ENCODE assay signal across 8 mouse cellular contexts in the genomic region with DNA sequence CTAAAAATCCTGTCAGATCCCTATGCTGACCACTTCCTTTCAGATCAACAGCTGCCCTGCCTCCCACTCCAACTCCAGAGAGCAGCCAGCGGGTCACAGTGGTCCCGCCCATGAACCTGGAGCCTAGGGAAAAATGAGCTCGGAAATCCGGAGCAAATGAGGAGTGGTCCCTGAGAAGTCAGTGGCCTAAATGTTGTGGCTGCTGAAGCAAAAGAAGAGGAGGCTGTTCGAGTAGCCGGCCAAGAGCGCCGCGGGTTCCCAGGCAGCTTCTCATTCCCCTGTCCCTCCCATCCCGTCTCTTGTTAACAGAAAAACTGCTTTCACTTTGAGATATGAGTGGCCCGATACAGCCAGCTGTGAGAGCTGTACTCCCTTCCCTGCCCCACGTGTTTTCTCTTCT. TPM values are rescaled to one million over a fixed set of nuclear protein-coding genes. Genes with fewer than 3 reads are reported as not detected.
DNase-seq lines count a peak whose midpoint lies in the region; ATAC-seq and TF ChIP-seq lines count a peak whose summit lies in the region.
"Not testable (repeated sequence)": the region's sequence is repeated elsewhere in the genome, so short reads cannot be mapped to it uniquely, and the experiment has no call there.

No protein-coding gene starts in this region.

- not testable (repeated sequence) for H3K27me3 ChIP-seq in CH12.LX (replicated peaks); embryonic facial prominence, embryonic 14.5 days (replicated peaks; ENCODE audit: control insufficient read depth, insufficient read depth, low read length); heart, embryonic 12.5 days (replicated peaks); kidney, embryonic 15.5 days; liver, embryonic 12.5 days (replicated peaks); lung, embryonic 14.5 days (ENCODE audit: insufficient read depth, low read length); spleen, adult 2 months (ENCODE audit: control insufficient read depth, insufficient read depth, low read length)

- not testable (repeated sequence) for DNase-seq in CH12.LX (ENCODE audit: extremely low read depth); embryonic facial prominence, embryonic 14.5 days (ENCODE audit: low spot score); lung, embryonic 14.5 days; spleen, adult 2 months (ENCODE audit: low read depth in 1 of 2, low spot score in 2 of 2)
- peak; percentile 14 for DNase-seq in heart, postnatal 25 days (ENCODE audit: low spot score)

- H3K4me1 ChIP-seq in CH12.LX (ENCODE audit: control insufficient read depth in 1 of 2, insufficient read depth in 2 of 2); embryonic facial prominence, embryonic 14.5 days (ENCODE audit: control insufficient read depth, insufficient read depth, low read length); spleen, adult 2 months (ENCODE audit: control insufficient read depth, insufficient read depth, insufficient read length): not testable (repeated sequence)
- peaks cover 14% of the 10 kb centered on the region for H3K4me1 ChIP-seq in heart, embryonic 12.5 days (replicated peaks)
- H3K4me1 ChIP-seq in kidney, embryonic 15.5 days, result peaks cover 19% of the 10 kb centered on the region
- H3K4me1 ChIP-seq in liver, embryonic 12.5 days, result peaks cover 11% of the 10 kb centered on the region
- peaks cover 13% of the 10 kb centered on the region; the same call in 1 of the 2 replicates for H3K4me1 ChIP-seq in lung, embryonic 14.5 days (ENCODE audit: insufficient read depth)

- H3K4me2 ChIP-seq in CH12.LX (ENCODE audit: insufficient read depth, low read depth, poor library complexity, severe bottlenecking), result peak overlapping the region; percentile 56; the same call in 1 of the 2 replicates
- 0 out of 2 replicates have a peak overlapping the region, but pooled peaks have one; percentile 24 for H3K4me2 ChIP-seq in embryonic facial prominence, embryonic 14.5 days (ENCODE audit: low read depth, low read length)
- peak overlapping the region; percentile 44; the same call in 1 of the 2 replicates for H3K4me2 ChIP-seq in heart, embryonic 12.5 days
- H3K4me2 ChIP-seq in kidney, embryonic 15.5 days, result peak overlapping the region; percentile 44
- peak overlapping the region; percentile 48 for H3K4me2 ChIP-seq in liver, embryonic 12.5 days
- H3K4me2 ChIP-seq in lung, embryonic 14.5 days, result peak overlapping the region; percentile 33; the same call in 1 of the 2 replicates

- not testable (repeated sequence) for ATAC-seq in embryonic facial prominence, embryonic 14.5 days (ENCODE audit: low read depth); heart, embryonic 12.5 days (ENCODE audit: insufficient number of reproducible peaks, low FRiP score); kidney, embryonic 15.5 days (replicated peaks; ENCODE audit: low FRiP score); liver, embryonic 12.5 days; lung, embryonic 14.5 days (ENCODE audit: insufficient read depth)

- in situ Hi-C loops in CH12.LX (cut with MboI; ENCODE audit: low pct_ligation_motif_present, low pct_unique_long_range_greater_than_20kb, low sequenced_read_pairs), result not testable (repeated sequence)

- H3K79me2 ChIP-seq in CH12.LX (replicated peaks; ENCODE audit: control insufficient read depth, extremely low read depth, insufficient read depth, poor library complexity, severe bottlenecking), result not testable (repeated sequence)

- H3K27ac ChIP-seq in CH12.LX (ENCODE audit: insufficient read depth, low read depth); embryonic facial prominence, embryonic 14.5 days (replicated peaks; ENCODE audit: low read depth, low read length); heart, embryonic 12.5 days (ENCODE audit: poor library complexity, severe bottlenecking); liver, embryonic 12.5 days; lung, embryonic 14.5 days (ENCODE audit: low read depth): not testable (repeated sequence)
- H3K27ac ChIP-seq in kidney, embryonic 15.5 days, result 0 out of 2 replicates have a peak overlapping the region, but pooled peaks have one; percentile 75
- peak overlapping the region; percentile 46; the same call in 1 of the 2 replicates for H3K27ac ChIP-seq in spleen, adult 2 months (ENCODE audit: insufficient read depth, low read length)

- TF ChIP-seq POLR2A in CH12.LX (IDR thresholded peaks at IDR 0.05; ENCODE audit: low read depth, low read length); spleen, adult 2 months (IDR thresholded peaks at IDR 0.05; ENCODE audit: low read depth, low read length): not testable (repeated sequence)

- dilution Hi-C loops in CH12.LX (cut with MboI; ENCODE audit: extremely low pct_ligation_motif_present, extremely low pct_unique_long_range_greater_than_20kb, low sequenced_read_pairs), result not testable (repeated sequence)

- 30% methylated on average over 5 of the region's 12 CpGs for WGBS in embryonic facial prominence, embryonic 14.5 days
- 9% methylated on average over 11 of the region's 12 CpGs for WGBS in heart, embryonic 12.5 days
- WGBS in kidney, embryonic 15.5 days, result 7% methylated on average over 11 of the region's 12 CpGs
- WGBS in liver, embryonic 12.5 days (ENCODE audit: insufficient replicate concordance), result 22% methylated on average over 11 of the region's 12 CpGs
- WGBS in lung, embryonic 14.5 days, result 2% methylated on average over 10 of the region's 12 CpGs
- 16% methylated on average over 11 of the region's 12 CpGs for WGBS in spleen, adult 2 months

- not testable (repeated sequence) for H3K9me3 ChIP-seq in CH12.LX (replicated peaks; ENCODE audit: low read length); embryonic facial prominence, embryonic 14.5 days (ENCODE audit: control insufficient read depth, low read length); heart, embryonic 12.5 days (replicated peaks); kidney, embryonic 15.5 days (replicated peaks); liver, embryonic 12.5 days (replicated peaks); lung, embryonic 14.5 days (ENCODE audit: low read depth, low read length)

- H3K9ac ChIP-seq in CH12.LX (ENCODE audit: insufficient read depth, low read depth); embryonic facial prominence, embryonic 14.5 days (ENCODE audit: low read depth, low read length); heart, embryonic 12.5 days; kidney, embryonic 15.5 days; liver, embryonic 12.5 days; lung, embryonic 14.5 days: not testable (repeated sequence)

- intact Hi-C loops in heart, postnatal 25 days (cut with DNase I), result not testable (repeated sequence)

- TF ChIP-seq EP300 in CH12.LX (IDR thresholded peaks at IDR 0.05; ENCODE audit: low read length), result not testable (repeated sequence)

- TF ChIP-seq CTCF in CH12.LX (conservative IDR thresholded peaks at IDR 0.05 in 1 of 2, IDR thresholded peaks at IDR 0.05 in 1 of 2; ENCODE audit: low read depth in 2 of 2, low read length in 2 of 2); lung, embryonic 14.5 days (IDR thresholded peaks at IDR 0.05; ENCODE audit: low read depth); spleen, adult 2 months (IDR thresholded peaks at IDR 0.05; ENCODE audit: extremely low read depth, insufficient read depth, insufficient read length, insufficient replicate concordance): not testable (repeated sequence)

- H3K4me3 ChIP-seq in CH12.LX (replicated peaks in 1 of 3; ENCODE audit: low read depth in 2 of 3, low read length in 2 of 3, poor library complexity in 1 of 3), result peak overlapping the region in 1 of 3 experiments; percentile 35
- H3K4me3 ChIP-seq in embryonic facial prominence, embryonic 14.5 days (ENCODE audit: low read depth, low read length); heart, embryonic 12.5 days; kidney, embryonic 15.5 days (replicated peaks); lung, embryonic 14.5 days (ENCODE audit: low read depth, low read length): not testable (repeated sequence)
- peak overlapping the region; percentile 25; the same call in 1 of the 2 replicates for H3K4me3 ChIP-seq in liver, embryonic 12.5 days
- H3K4me3 ChIP-seq in spleen, adult 2 months (ENCODE audit: extremely low read depth, insufficient read depth, insufficient read length), result peak overlapping the region; percentile 45

- not testable (repeated sequence) for H3K36me3 ChIP-seq in CH12.LX (replicated peaks in 1 of 2; ENCODE audit: control insufficient read depth in 1 of 2, insufficient read depth in 1 of 2, low read length in 1 of 2); embryonic facial prominence, embryonic 14.5 days (ENCODE audit: control insufficient read depth, insufficient read depth, low read length); heart, embryonic 12.5 days; kidney, embryonic 15.5 days; liver, embryonic 12.5 days; lung, embryonic 14.5 days (ENCODE audit: insufficient read depth); spleen, adult 2 months (ENCODE audit: control insufficient read depth, insufficient read depth, low read length)

- not testable (repeated sequence) for TF ChIP-seq RAD21 in CH12.LX (IDR thresholded peaks at IDR 0.05; ENCODE audit: low read depth, low read length)

RNA-seq across cellular contexts. Expression of a gene that starts 19.5 kb away (rescaled TPM):
- total RNA-seq in CH12.LX (2012; rRNA removed) (83.1 and 105 TPM in 2 replicates), CH12.LX (2014; rRNA removed) (229 and 278 TPM in 2 replicates)
- polyA plus RNA-seq in CH12.LX (2012; ENCODE audit: insufficient read length, low read depth), result 373 and 540 TPM in 2 replicates
- polyA plus RNA-seq in embryonic facial prominence, embryonic 14.5 days (2014; fragmentation: Nextera tagmentation; extraction: Ambion mirVana), result 210 and 211 TPM in 2 replicates
- 221 and 233 TPM in 2 replicates for polyA plus RNA-seq in heart, embryonic 12.5 days (2016; fragmentation: Nextera tagmentation; extraction: Ambion mirVana)
- 100 to 1,000 TPM; 159 to 193 TPM for total RNA-seq in heart, postnatal 25 days (2021)
- 381 and 397 TPM in 2 replicates for polyA plus RNA-seq in kidney, embryonic 15.5 days (2015; fragmentation: Nextera tagmentation; extraction: Ambion mirVana)
- polyA plus RNA-seq in liver, embryonic 12.5 days (2016; fragmentation: Nextera tagmentation; extraction: Ambion mirVana), result 199 and 204 TPM in 2 replicates
- polyA plus RNA-seq in lung, embryonic 14.5 days (2014; fragmentation: Nextera tagmentation; extraction: Ambion mirVana), result 302 and 305 TPM in 2 replicates
- polyA plus RNA-seq in spleen, adult 2 months (2012; rRNA removed), result 12.4 and 15.7 TPM in 2 replicates

Comparison
In these comparisons a context has a peak if more than half of its experiments do, and no peak if none do; other contexts are left out.
1. RNA of a gene that starts 19.5 kb away (polyA plus RNA-seq): 381 to 397 TPM in kidney, embryonic 15.5 days, 373 to 540 TPM in CH12.LX, 302 to 305 TPM in lung, embryonic 14.5 days, 221 to 233 TPM in heart, embryonic 12.5 days, 210 to 211 TPM in embryonic facial prominence, embryonic 14.5 days and 199 to 204 TPM in liver, embryonic 12.5 days; 12.4 to 15.7 TPM in spleen, adult 2 months; every median in the first group is over 10 times any median in the second.
2. Peak in every context shown above with its lines, with median percentiles within 50 percentile points of each other: H3K4me2 ChIP-seq.